13 mouse cellular contexts compared by ENCODE assay signal in genomic region chr17:6202389-6203110, GRCm38 (mm10). TPM values are rescaled to one million over a fixed set of nuclear protein-coding genes. Genes with fewer than 3 reads are reported as not detected.
A peak's percentile ranks its signal among the peaks of the same experiment; 100 is the strongest.
DNase-seq lines count a peak whose midpoint lies in the region; ATAC-seq and TF ChIP-seq lines count a peak whose summit lies in the region.
"Had no signal": no experiment of that assay in that cellular context is flagged by ENCODE, and none has a peak within 500 bp of the region (broad histone marks: within the 10 kb centered on the region; RNA-seq: fewer than 3 reads in every experiment).

No protein-coding gene starts in this region.

- H3K36me3 ChIP-seq in midbrain, embryonic 10.5 days = peaks cover 77% of the 10 kb centered on the region
- H3K36me3 ChIP-seq in intestine, embryonic 15.5 days = peaks cover 7% of the 10 kb centered on the region

- no peaks in the 10 kb centered on the region for H3K9me3 ChIP-seq in midbrain, embryonic 10.5 days (replicated peaks)
- H3K9me3 ChIP-seq in intestine, embryonic 15.5 days = no peaks in the 10 kb centered on the region
- H3K9me3 ChIP-seq: embryonic facial prominence, embryonic 13.5 days had no signal

- TF ChIP-seq CTCF in layer of hippocampus, adult 2 months (conservative IDR thresholded peaks at IDR 0.05) = no peak

- ATAC-seq in intestine, embryonic 15.5 days = no peak

- H3K4me3 ChIP-seq in layer of hippocampus, adult 2 months = no peak overlapping the region
- no peak overlapping the region for H3K4me3 ChIP-seq in midbrain, embryonic 10.5 days
- no peak overlapping the region for H3K4me3 ChIP-seq in intestine, embryonic 15.5 days (replicated peaks)
- H3K4me3 ChIP-seq: embryonic facial prominence, embryonic 13.5 days had no signal

- H3K4me1 ChIP-seq in midbrain, embryonic 10.5 days = no peaks in the 10 kb centered on the region
- no peaks in the 10 kb centered on the region for H3K4me1 ChIP-seq in intestine, embryonic 15.5 days (replicated peaks)
- H3K4me1 ChIP-seq: embryonic facial prominence, embryonic 13.5 days had no signal

- no peak overlapping the region for H3K9ac ChIP-seq in intestine, embryonic 15.5 days
- H3K9ac ChIP-seq: embryonic facial prominence, embryonic 13.5 days had no signal

- WGBS in midbrain, embryonic 10.5 days = 85% methylated on average over 14 of the region's 14 CpGs
- WGBS in intestine, embryonic 15.5 days = 82% methylated on average over 14 of the region's 14 CpGs

- H3K27ac ChIP-seq in layer of hippocampus, adult 2 months = no peak overlapping the region; the same call in 1 of the 2 replicates
- H3K27ac ChIP-seq in midbrain, embryonic 10.5 days (replicated peaks) = no peak overlapping the region
- H3K27ac ChIP-seq in intestine, embryonic 15.5 days = no peak overlapping the region
- H3K27ac ChIP-seq: embryonic facial prominence, embryonic 13.5 days; stomach, postnatal 0 days had no signal

- H3K4me2 ChIP-seq in intestine, embryonic 15.5 days (replicated peaks) = no peak overlapping the region
- H3K4me2 ChIP-seq: embryonic facial prominence, embryonic 13.5 days; midbrain, embryonic 11.5 days had no signal

- no peaks in the 10 kb centered on the region for H3K27me3 ChIP-seq in midbrain, embryonic 10.5 days (ENCODE audit: low read depth, poor library complexity, severe bottlenecking)
- no peaks in the 10 kb centered on the region for H3K27me3 ChIP-seq in intestine, embryonic 15.5 days (replicated peaks)
- H3K27me3 ChIP-seq: embryonic facial prominence, embryonic 13.5 days had no signal

- peak; percentile 38 for DNase-seq in cerebellum, adult 11-12 months
- no peak for DNase-seq in cerebellum, adult 8-10 months
- DNase-seq in layer of hippocampus, adult 2 months (ENCODE audit: low spot score in 2 of 2) = peak; percentile 35 to 57
- no peak for DNase-seq in layer of hippocampus, adult 9-10 months (ENCODE audit: low spot score)
- DNase-seq in left cerebral cortex, adult 18-20 months (ENCODE audit: low spot score in 2 of 2) = peak; percentile 67 to 68
- peak; percentile 71 for DNase-seq in right cerebral cortex, postnatal 25 days
- no peak for DNase-seq in midbrain, embryonic 10.5 days (ENCODE audit: low spot score)
- DNase-seq: heart, postnatal 4 days; kidney, adult 9 months had no signal

RNA-seq across cellular contexts. Expression of gene Tmem181a, which starts 54.1 kb away (rescaled TPM):
- total RNA-seq in layer of hippocampus, adult 2 months (2021) = 10 to 100 TPM; 51.4 to 52.3 TPM
- 10 to 100 TPM; 58.9 to 59.5 TPM for total RNA-seq in left cerebral cortex, adult 18-20 months (2021)
- polyA plus RNA-seq in midbrain, embryonic 10.5 days (2016; fragmentation: Nextera tagmentation; extraction: Ambion mirVana) = 21.3 and 22.5 TPM in 2 replicates
- polyA plus RNA-seq in intestine, embryonic 15.5 days (2015; fragmentation: Nextera tagmentation; extraction: Ambion mirVana) = 19.5 and 19.7 TPM in 2 replicates

Comparison
In these comparisons a context has a peak if more than half of its experiments do, and no peak if none do; other contexts are left out.
1. DNase-seq: peak in cerebellum, adult 11-12 months (single experiment), layer of hippocampus, adult 2 months (2 of 2), left cerebral cortex, adult 18-20 months (2 of 2) and right cerebral cortex, postnatal 25 days (single experiment); none in cerebellum, adult 8-10 months (single experiment), layer of hippocampus, adult 9-10 months (single experiment) and midbrain, embryonic 10.5 days (single experiment).